Mouse (Mus musculus): ENCODE measurements around the gene Ampd2. TPM values are rescaled to one million over a fixed set of nuclear protein-coding genes. Genes with fewer than 3 reads are reported as not detected.

Gene Ampd2
- total and polyA plus RNA-seq, 3 experiments, result 54.9 to 201 TPM; not detected in 1

DNA sequence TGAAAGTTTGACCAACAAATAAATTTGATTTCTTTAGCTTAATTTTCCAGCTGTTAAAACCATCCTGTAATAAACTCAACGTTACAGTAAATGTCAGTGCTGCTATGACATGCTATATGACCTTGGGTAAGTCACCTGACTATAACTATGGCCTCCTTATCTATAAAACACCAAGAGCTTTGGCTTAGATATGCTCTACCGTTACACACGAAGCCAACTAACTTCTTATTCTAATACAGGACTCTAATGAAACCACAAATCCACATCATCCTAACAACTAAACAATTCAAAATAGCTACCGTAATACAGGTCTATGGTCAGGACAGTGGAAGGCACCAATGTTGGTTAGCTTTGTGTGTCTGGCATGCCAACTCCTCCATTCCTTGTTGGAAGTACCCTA lies 43.4 kb upstream of the Ampd2 start (continued):
- 0 out of 2 replicates have a peak, but pooled peaks have one; percentile 20 for TF ChIP-seq TBP (IDR thresholded peaks at IDR 0.05; ENCODE audit: low read depth, low read length)
- no peak for TF ChIP-seq SMC3 (IDR thresholded peaks at IDR 0.05; ENCODE audit: low read depth, low read length)
- peak; percentile 92 for TF ChIP-seq GATA1 (IDR thresholded peaks at IDR 0.05; ENCODE audit: low read depth, low read length)
- TF ChIP-seq USF2 (IDR thresholded peaks at IDR 0.05; ENCODE audit: borderline replicate concordance in 1 of 2, insufficient read depth in 1 of 2, low read depth in 1 of 2, low read length in 2 of 2), result 0 out of 4 replicates have a peak, but pooled peaks of 1 of the 2 experiments have one; percentile 44
- 0 out of 2 replicates have a peak, but pooled peaks have one; percentile 17 for TF ChIP-seq GABPA (IDR thresholded peaks at IDR 0.05; ENCODE audit: low read depth, low read length)
- TF ChIP-seq NELFE (IDR thresholded peaks at IDR 0.05; ENCODE audit: low read depth, low read length), result 0 out of 2 replicates have a peak, but pooled peaks have one; percentile 3
- TF ChIP-seq ZKSCAN1 (IDR thresholded peaks at IDR 0.05; ENCODE audit: low read depth, low read length), result no peak
- no peak for TF ChIP-seq RAD21 (IDR thresholded peaks at IDR 0.05; ENCODE audit: low read depth, low read length)
- TF ChIP-seq BHLHE40 (IDR thresholded peaks at IDR 0.05; ENCODE audit: borderline replicate concordance, low read depth, low read length), result peak; percentile 95
- TF ChIP-seq MAX (IDR thresholded peaks at IDR 0.05; ENCODE audit: low read length), result no peak
- TF ChIP-seq ZNF384 (IDR thresholded peaks at IDR 0.05; ENCODE audit: low read depth, low read length), result no peak
- TF ChIP-seq UBTF (IDR thresholded peaks at IDR 0.05; ENCODE audit: borderline replicate concordance, insufficient read depth, low read depth, low read length), result no peak
- TF ChIP-seq RCOR1 (IDR thresholded peaks at IDR 0.05; ENCODE audit: low read depth, low read length), result peak; percentile 69
- TF ChIP-seq NRF1 (IDR thresholded peaks at IDR 0.05; ENCODE audit: insufficient read depth, low read depth, low read length, poor library complexity, severe bottlenecking), result no peak
- no peak for TF ChIP-seq JUND (IDR thresholded peaks at IDR 0.05; ENCODE audit: low read depth, low read length)

DNA sequence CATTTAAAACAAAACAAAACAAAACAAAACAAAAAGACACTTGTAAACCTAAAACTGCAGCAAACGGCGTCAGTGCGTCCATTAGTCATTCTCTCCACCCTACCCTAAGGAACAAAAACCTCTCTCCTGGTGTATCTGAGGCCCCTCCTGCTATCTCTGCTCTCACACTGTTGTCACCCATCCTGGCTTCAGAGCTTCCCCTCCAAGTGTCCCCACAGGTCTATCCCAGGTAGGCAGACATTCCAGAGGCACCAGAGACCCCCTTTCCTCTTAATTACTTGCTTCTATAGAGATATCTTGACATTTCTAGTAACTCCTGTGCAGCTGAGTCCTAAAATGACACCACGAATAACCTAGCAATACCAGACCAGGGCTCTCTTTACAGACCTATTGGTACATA lies 42.9 kb upstream of the Ampd2 start:
- no peaks in the 10 kb centered on the region for H3K9me3 ChIP-seq (replicated peaks; ENCODE audit: insufficient read depth, low read length)
- peaks cover 1 to 62% of the 10 kb centered on the region in 2 experiments; a peak in 3 of 4 replicates for H3K36me3 ChIP-seq (ENCODE audit: control insufficient read depth in 1 of 2, insufficient read depth in 2 of 2, low read length in 2 of 2)
- DNase-seq (ENCODE audit: low read depth, low spot score), result peak; percentile 62
- H3K4me3 ChIP-seq (ENCODE audit: control insufficient read depth in 1 of 2, insufficient read depth in 1 of 2, low read depth in 2 of 2, low read length in 2 of 2), result peak overlapping the region in 1 of 2 experiments; percentile 32; a peak in 2 of 4 replicates
- H3K9ac ChIP-seq (ENCODE audit: control insufficient read depth, low read depth, low read length, poor library complexity, severe bottlenecking), result peak overlapping the region; percentile 57
- H3K4me1 ChIP-seq (ENCODE audit: control insufficient read depth in 1 of 2, insufficient read depth in 2 of 2, low read length in 2 of 2), result peaks cover 40 to 48% of the 10 kb centered on the region in 2 experiments
- peaks cover 43% of the 10 kb centered on the region for H3K79me2 ChIP-seq (ENCODE audit: control insufficient read depth, insufficient read depth, low read length, poor library complexity)
- TF ChIP-seq BHLHE40 (IDR thresholded peaks at IDR 0.05; ENCODE audit: borderline replicate concordance, low read depth, low read length) (no peak), POLR2AphosphoS2 (IDR thresholded peaks at IDR 0.05; ENCODE audit: low read length) (no peak), ZKSCAN1 (IDR thresholded peaks at IDR 0.05; ENCODE audit: low read depth, low read length) (no peak), CHD2 (IDR thresholded peaks at IDR 0.05; ENCODE audit: low read length) (no peak), SIN3A (IDR thresholded peaks at IDR 0.05; ENCODE audit: low read length) (no peak), ELF1 (IDR thresholded peaks at IDR 0.05; ENCODE audit: low read depth, low read length) (no peak), RAD21 (IDR thresholded peaks at IDR 0.05; ENCODE audit: low read depth, low read length) (no peak), MYB (IDR thresholded peaks at IDR 0.05; ENCODE audit: low read depth, low read length) (no peak), EP300 (IDR thresholded peaks at IDR 0.05; ENCODE audit: low read depth in 1 of 2, low read length in 2 of 2) (no peak), TAL1 (IDR thresholded peaks at IDR 0.05; ENCODE audit: low read length) (no peak), ZC3H11A (IDR thresholded peaks at IDR 0.05; ENCODE audit: low read depth, low read length) (no peak)
- H3K27ac ChIP-seq (ENCODE audit: control insufficient read depth, low read depth, low read length), result peak overlapping the region; percentile 90
- no peaks in the 10 kb centered on the region for H3K27me3 ChIP-seq (ENCODE audit: control insufficient read depth in 1 of 2, insufficient read depth in 2 of 2, low read length in 2 of 2)
